Mouse (Mus musculus) ES-Bruce4 (cell line): ENCODE results near the gene Gpr87.

ENCODE experiments used
- CTCF ChIP-seq: IDR thresholded peaks from one replicate; pipeline ENCODE4 v1.8.1; 2011; ENCODE audit warnings: low read depth, low read length
- EP300 ChIP-seq: IDR thresholded peaks from 2 replicates; pipeline ENCODE4 v1.6.1; 2011; ENCODE audit warnings: low read depth, low read length; ENCODE audit not compliant: insufficient read depth
- POLR2A ChIP-seq: IDR thresholded peaks from one replicate; pipeline ENCODE4 v1.8.1; 2011; ENCODE audit warnings: low read length; ENCODE audit not compliant: insufficient read depth

GRCm38 (mm10) chr3:59205941-59206340 is 11.0 kb upstream of the Gpr87 start:
- TF ChIP-seq POLR2A: no peak
- TF ChIP-seq CTCF: no peak
- TF ChIP-seq EP300: no peak
